Mouse (Mus musculus): ENCODE measurements around the gene Dcaf1. TPM values are rescaled to one million over a fixed set of nuclear protein-coding genes. Genes with fewer than 3 reads are reported as not detected.

The Dcaf1 gene
- polyA plus RNA-seq, 1 experiment from 2014 or later, result 28.6 TPM

GRCm38 (mm10) chr9:106908715-106909114 lies 87.0 kb downstream of the Dcaf1 start:
- 67% methylated on average over 5 of the region's 5 CpGs for WGBS
- no peak overlapping the region for H3K9ac ChIP-seq (ENCODE audit: low read length)
- no peak overlapping the region for H3K4me3 ChIP-seq (ENCODE audit: low read depth, low read length)
- DNase-seq (ENCODE audit: low spot score, missing footprints), result no peak
- H3K36me3 ChIP-seq (ENCODE audit: control insufficient read depth, insufficient read depth, low read length), result no peaks in the 10 kb centered on the region
- no peak overlapping the region for H3K27ac ChIP-seq (ENCODE audit: low read depth, low read length)
- H3K4me1 ChIP-seq (ENCODE audit: control insufficient read depth, insufficient read depth, low read length), result no peaks in the 10 kb centered on the region
- no peaks in the 10 kb centered on the region for H3K27me3 ChIP-seq (ENCODE audit: control insufficient read depth, insufficient read depth, low read length)
- ATAC-seq (ENCODE audit: low FRiP score), result no peak
- H3K9me3 ChIP-seq (ENCODE audit: control insufficient read depth, low read length), result no peaks in the 10 kb centered on the region
- H3K4me2 ChIP-seq, result no peak overlapping the region

- ATAC-seq (ENCODE audit: low FRiP score), result no peak
- Histone ChIP-seq H3K36me3 (ENCODE audit: control insufficient read depth, insufficient read depth, low read length) (no peaks in the 10 kb centered on the region), H3K27ac (ENCODE audit: low read depth, low read length) (no peak overlapping the region), H3K9me3 (ENCODE audit: control insufficient read depth, low read length) (no peaks in the 10 kb centered on the region), H3K4me2 (no peak overlapping the region), H3K4me1 (ENCODE audit: control insufficient read depth, insufficient read depth, low read length) (no peaks in the 10 kb centered on the region), H3K9ac (ENCODE audit: low read length) (no peak overlapping the region), H3K27me3 (ENCODE audit: control insufficient read depth, insufficient read depth, low read length) (no peaks in the 10 kb centered on the region), H3K4me3 (ENCODE audit: low read depth, low read length) (no peak overlapping the region)
- 87% methylated on average over 1 of the region's 1 CpGs for WGBS
- no peak for DNase-seq (ENCODE audit: low spot score, missing footprints)
Observed at GRCm38 (mm10) chr9:106911624-106912023, 90.0 kb downstream of the Dcaf1 start.

DNA sequence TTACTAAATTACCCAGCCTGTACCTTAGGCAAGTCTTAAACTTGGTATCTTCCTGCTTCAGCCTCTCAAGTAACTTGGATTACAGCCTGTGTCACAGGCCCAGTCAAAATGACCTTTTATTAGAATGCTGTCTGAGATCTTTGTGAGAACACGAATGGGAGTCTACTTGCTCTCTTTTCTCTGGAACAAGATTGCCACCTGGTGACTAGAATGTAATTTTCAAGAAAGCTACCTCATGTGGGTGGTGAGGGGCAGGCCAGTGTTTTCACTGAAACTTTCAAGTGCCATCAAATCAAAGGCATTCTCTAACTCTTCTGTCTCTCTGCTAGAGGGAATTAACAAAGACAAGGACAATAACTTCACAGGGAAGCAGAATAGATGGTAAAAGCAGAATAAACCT lies 92.1 kb downstream of the Dcaf1 start:
- no peak overlapping the region for H3K4me3 ChIP-seq (ENCODE audit: low read depth, low read length)
- no peak overlapping the region for H3K9ac ChIP-seq (ENCODE audit: low read length)
- H3K9me3 ChIP-seq (ENCODE audit: control insufficient read depth, low read length), result no peaks in the 10 kb centered on the region
- H3K36me3 ChIP-seq (ENCODE audit: control insufficient read depth, insufficient read depth, low read length), result no peaks in the 10 kb centered on the region
- no peaks in the 10 kb centered on the region for H3K27me3 ChIP-seq (ENCODE audit: control insufficient read depth, insufficient read depth, low read length)
- 32% methylated on average over 1 of the region's 1 CpGs for WGBS
- no peak for DNase-seq (ENCODE audit: low spot score, missing footprints)
- no peak overlapping the region for H3K27ac ChIP-seq (ENCODE audit: low read depth, low read length)
- H3K4me2 ChIP-seq, result no peak overlapping the region
- ATAC-seq (ENCODE audit: low FRiP score), result no peak
- H3K4me1 ChIP-seq (ENCODE audit: control insufficient read depth, insufficient read depth, low read length), result no peaks in the 10 kb centered on the region

- H3K27me3 ChIP-seq (ENCODE audit: control insufficient read depth, insufficient read depth, low read length), result no peaks in the 10 kb centered on the region
- no peaks in the 10 kb centered on the region for H3K9me3 ChIP-seq (ENCODE audit: control insufficient read depth, low read length)
- ATAC-seq (ENCODE audit: low FRiP score), result no peak
- H3K36me3 ChIP-seq (ENCODE audit: control insufficient read depth, insufficient read depth, low read length), result no peaks in the 10 kb centered on the region
- no peak overlapping the region for H3K27ac ChIP-seq (ENCODE audit: low read depth, low read length)
- H3K4me1 ChIP-seq (ENCODE audit: control insufficient read depth, insufficient read depth, low read length), result no peaks in the 10 kb centered on the region
- no peak for DNase-seq (ENCODE audit: low spot score, missing footprints)
- 93% methylated on average over 6 of the region's 6 CpGs for WGBS
- H3K9ac ChIP-seq (ENCODE audit: low read length), result no peak overlapping the region
- H3K4me3 ChIP-seq (ENCODE audit: low read depth, low read length), result no peak overlapping the region
- no peak overlapping the region for H3K4me2 ChIP-seq
Observed at GRCm38 (mm10) chr9:106914878-106915277, 93.2 kb downstream of the Dcaf1 start.

Other genes starting within 250 kb of the Dcaf1 start
- not detected in 2 replicates for gene Iqcf6, start 195.3 kb upstream of the Dcaf1 start, polyA plus RNA-seq (2014; fragmentation: Nextera tagmentation; extraction: Ambion mirVana)
- gene Grm2, start 165.8 kb upstream of the Dcaf1 start, polyA plus RNA-seq (2014; fragmentation: Nextera tagmentation; extraction: Ambion mirVana), result 15.5 and 16.4 TPM in 2 replicates
- 24.6 and 27.1 TPM in 2 replicates for gene Tex264, start 135.9 kb upstream of the Dcaf1 start, polyA plus RNA-seq (2014; fragmentation: Nextera tagmentation; extraction: Ambion mirVana)
- 5.5 and 6.1 TPM in 2 replicates for gene Rad54l2, start 32.7 kb upstream of the Dcaf1 start, polyA plus RNA-seq (2014; fragmentation: Nextera tagmentation; extraction: Ambion mirVana)
- gene Rbm15b, start 65.6 kb downstream of the Dcaf1 start, polyA plus RNA-seq (2014; fragmentation: Nextera tagmentation; extraction: Ambion mirVana), result 24.7 and 26.8 TPM in 2 replicates
- 278 and 281 TPM in 2 replicates for gene Manf, start 70.1 kb downstream of the Dcaf1 start, polyA plus RNA-seq (2014; fragmentation: Nextera tagmentation; extraction: Ambion mirVana)